Mouse (Mus musculus) forebrain, embryonic 10.5 days (tissue): Measurements from ENCODE around the gene Raver2. TPM values are rescaled to one million over a fixed set of nuclear protein-coding genes. Genes with fewer than 3 reads are reported as not detected.

ENCODE experiments used
- DNase-seq: peaks from one replicate; pipeline ENCODE4 v3.0.0-alpha.2; 2017; ENCODE audit warnings: low spot score; ENCODE audit errors: extremely low spot score
- H3K27ac ChIP-seq: fragments of 300-500 bp; sonication (generic); 2 replicates; pipeline ENCODE4 v1.5.1; 2016; ENCODE audit warnings: mild to moderate bottlenecking
- H3K27me3 ChIP-seq: fragments of 300-500 bp; sonication (generic); 2 replicates; pipeline ENCODE4 v1.6.1; 2016; ENCODE audit warnings: mild to moderate bottlenecking; ENCODE audit not compliant: poor library complexity, severe bottlenecking
- H3K36me3 ChIP-seq: fragments of 300-500 bp; sonication (generic); replicated peaks from 2 replicates; pipeline ENCODE4 v1.6.1; 2016; ENCODE audit warnings: mild to moderate bottlenecking, moderate library complexity
- H3K4me1 ChIP-seq: fragments of 300-500 bp; sonication (generic); 2 replicates; pipeline ENCODE4 v1.6.1; 2016
- H3K4me3 ChIP-seq: fragments of 300-500 bp; sonication (generic); 2 replicates; pipeline ENCODE4 v1.5.1; 2016; ENCODE audit warnings: mild to moderate bottlenecking, moderate library complexity
- H3K9me3 ChIP-seq: fragments of 300-500 bp; sonication (generic); 2 replicates; pipeline ENCODE4 v1.6.1; 2016; ENCODE audit warnings: mild to moderate bottlenecking, moderate library complexity
- WGBS: fragments of 180-500 bp; shearing (Covaris S2); methylation state at CpG from one replicate; pipeline ENCODE4 v1.1.7; 2016; 5-methylcytosine and 5-hydroxymethylcytosine counted together
- polyA plus RNA-seq: library from polyadenylated mRNA; unstranded; fragments of >200 nt; fragmentation: Nextera tagmentation; extraction: Ambion mirVana; gene quantifications from 2 replicates; pipeline ENCODE4 v1.2.1, GENCODE M21; 2016

Gene Raver2
- polyA plus RNA-seq, 1 experiment from 2014 or later: 12.0 TPM

- 89% methylated on average over 2 of the region's 2 CpGs for WGBS
- H3K4me3 ChIP-seq: no peak overlapping the region
- H3K9me3 ChIP-seq: no peaks in the 10 kb centered on the region
- H3K36me3 ChIP-seq: peaks cover 39% of the 10 kb centered on the region
- no peak overlapping the region for H3K27ac ChIP-seq
- H3K27me3 ChIP-seq: no peaks in the 10 kb centered on the region
- no peak for DNase-seq
- no peaks in the 10 kb centered on the region for H3K4me1 ChIP-seq
Measured at GRCm38 (mm10) chr4:101164189-101164588, 95.4 kb downstream of the Raver2 start.

GRCm38 (mm10) chr4:101164673-101165072 lies 95.9 kb downstream of the Raver2 start:
- Histone ChIP-seq H3K36me3 (peaks cover 34% of the 10 kb centered on the region), H3K9me3 (no peaks in the 10 kb centered on the region), H3K4me3 (no peak overlapping the region), H3K4me1 (no peaks in the 10 kb centered on the region), H3K27me3 (no peaks in the 10 kb centered on the region), H3K27ac (no peak overlapping the region)
- DNase-seq: no peak
- WGBS: 97% methylated on average over 2 of the region's 2 CpGs

DNA sequence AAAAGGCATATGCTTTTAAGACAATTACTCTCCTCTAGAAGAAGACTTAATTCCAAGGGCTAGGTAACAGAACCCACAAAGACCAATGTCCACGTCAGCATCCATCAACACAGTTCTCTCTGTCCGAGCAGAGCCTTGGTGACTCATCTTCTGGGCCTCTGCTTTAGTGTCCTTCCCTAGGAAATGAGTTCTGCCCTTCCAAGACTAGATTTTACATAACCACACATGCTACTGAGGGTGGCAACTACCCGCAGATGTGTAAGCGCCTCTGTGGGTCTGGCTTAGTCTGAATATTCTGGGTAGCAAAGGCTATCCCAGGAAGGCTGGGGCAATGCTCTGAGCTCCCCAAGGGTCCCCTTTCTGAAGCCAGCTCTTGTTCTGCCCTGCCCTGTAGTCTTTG lies 97.0 kb downstream of the Raver2 start:
- H3K27ac ChIP-seq: no peak overlapping the region
- WGBS: 93% methylated on average over 4 of the region's 4 CpGs
- H3K9me3 ChIP-seq: no peaks in the 10 kb centered on the region
- no peaks in the 10 kb centered on the region for H3K27me3 ChIP-seq
- H3K4me1 ChIP-seq: no peaks in the 10 kb centered on the region
- no peak for DNase-seq
- peaks cover 30% of the 10 kb centered on the region for H3K36me3 ChIP-seq
- no peak overlapping the region for H3K4me3 ChIP-seq

- WGBS: 87% methylated on average over 1 of the region's 1 CpGs
- no peak for DNase-seq
Measured at GRCm38 (mm10) chr4:101167777-101168176, 99.0 kb downstream of the Raver2 start.

DNA sequence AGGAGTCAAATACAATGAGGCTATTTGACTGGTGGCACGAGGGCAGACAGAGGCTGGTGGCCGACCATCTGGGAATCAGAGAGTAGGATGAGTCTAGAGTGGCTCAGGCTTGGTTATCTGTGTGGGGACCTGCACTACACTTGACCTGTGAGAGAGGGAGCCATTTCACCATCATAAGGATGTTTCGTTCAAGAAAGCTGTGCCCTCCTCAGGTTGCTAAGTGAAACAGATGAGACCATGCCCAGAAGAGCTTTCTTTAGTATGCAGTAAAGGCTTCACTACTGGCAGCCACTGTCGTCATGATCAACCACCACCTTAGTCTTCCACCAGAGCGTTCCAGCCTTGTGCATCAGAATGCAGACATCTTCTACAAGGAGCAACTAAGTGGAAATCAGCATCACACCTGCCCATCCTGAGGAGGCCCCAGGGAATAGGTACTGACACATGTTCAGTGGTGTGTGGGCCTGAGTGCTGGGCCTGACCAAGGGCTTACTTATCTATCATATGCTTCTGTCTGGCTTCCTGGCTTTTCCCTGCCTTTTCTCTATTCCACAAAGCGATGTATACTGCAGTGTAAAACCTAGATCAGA lies 99.5 kb downstream of the Raver2 start:
- Histone ChIP-seq H3K4me3 (no peak overlapping the region), H3K36me3 (peaks cover 23% of the 10 kb centered on the region), H3K9me3 (no peaks in the 10 kb centered on the region), H3K27ac (no peak overlapping the region), H3K4me1 (no peaks in the 10 kb centered on the region), H3K27me3 (no peaks in the 10 kb centered on the region)
- WGBS: 59% methylated on average over 6 of the region's 6 CpGs
- no peak for DNase-seq

More at GRCm38 (mm10) chr4:101167777-101168176, 99.0 kb downstream of the Raver2 start:
- no peaks in the 10 kb centered on the region for H3K9me3 ChIP-seq
- no peaks in the 10 kb centered on the region for H3K27me3 ChIP-seq
- no peak overlapping the region for H3K4me3 ChIP-seq
- no peak overlapping the region for H3K27ac ChIP-seq
- peaks cover 22% of the 10 kb centered on the region for H3K36me3 ChIP-seq
- no peaks in the 10 kb centered on the region for H3K4me1 ChIP-seq

- H3K27me3 ChIP-seq: no peaks in the 10 kb centered on the region
- H3K27ac ChIP-seq: no peak overlapping the region
- H3K9me3 ChIP-seq: no peaks in the 10 kb centered on the region
- DNase-seq: no peak
- H3K4me3 ChIP-seq: no peak overlapping the region
- no peaks in the 10 kb centered on the region for H3K4me1 ChIP-seq
- WGBS: 88% methylated on average over 2 of the region's 2 CpGs
- peaks cover 27% of the 10 kb centered on the region for H3K36me3 ChIP-seq
Measured at GRCm38 (mm10) chr4:101172738-101173137, 104.0 kb downstream of the Raver2 start.

DNA sequence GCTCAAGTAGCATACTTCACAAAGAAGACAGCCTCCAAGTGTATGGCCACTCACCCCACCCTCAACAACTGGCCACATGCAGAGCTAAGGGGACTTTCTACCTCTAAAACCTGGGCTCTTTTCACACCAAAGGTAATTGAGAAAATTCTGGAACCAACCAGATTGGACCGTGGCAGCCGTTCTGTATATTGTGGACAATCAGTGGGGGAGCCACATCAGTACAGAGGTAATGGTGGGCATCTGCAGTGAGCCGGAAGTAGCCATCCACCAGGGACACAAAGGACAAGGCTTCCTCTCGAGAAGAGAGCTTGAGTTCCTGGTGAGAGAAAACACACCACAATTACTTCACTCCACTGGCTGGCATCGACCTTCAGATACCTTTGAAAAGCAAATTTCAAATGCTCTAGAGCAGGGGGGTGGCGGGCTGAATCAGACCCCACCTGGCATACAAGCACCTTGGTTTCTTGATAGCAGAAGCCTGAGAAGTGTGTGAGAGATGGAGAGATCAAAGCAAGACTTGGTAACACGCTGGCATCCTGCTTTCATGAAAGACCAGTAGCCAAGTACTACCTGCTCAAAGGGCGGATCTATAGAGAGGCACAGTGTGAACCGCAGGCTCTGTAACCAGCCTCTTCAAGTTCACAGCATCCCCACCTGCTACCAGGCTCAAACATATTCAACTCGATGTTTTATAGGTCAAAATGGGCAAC lies 106.3 kb downstream of the Raver2 start:
- no peaks in the 10 kb centered on the region for H3K27me3 ChIP-seq
- no peak overlapping the region for H3K27ac ChIP-seq
- WGBS: 80% methylated on average over 10 of the region's 10 CpGs
- H3K4me3 ChIP-seq: no peak overlapping the region
- H3K9me3 ChIP-seq: no peaks in the 10 kb centered on the region
- H3K36me3 ChIP-seq: peaks cover 32% of the 10 kb centered on the region
- H3K4me1 ChIP-seq: peaks cover 4% of the 10 kb centered on the region
- DNase-seq: no peak

GRCm38 (mm10) chr4:101176123-101176522 lies 107.3 kb downstream of the Raver2 start:
- peaks cover 28% of the 10 kb centered on the region for H3K36me3 ChIP-seq
- peaks cover 15% of the 10 kb centered on the region for H3K4me1 ChIP-seq
- H3K27ac ChIP-seq: no peak overlapping the region
- no peaks in the 10 kb centered on the region for H3K27me3 ChIP-seq
- H3K9me3 ChIP-seq: no peaks in the 10 kb centered on the region
- no peak overlapping the region for H3K4me3 ChIP-seq
- 89% methylated on average over 6 of the region's 6 CpGs for WGBS
- DNase-seq: no peak

- no peaks in the 10 kb centered on the region for H3K9me3 ChIP-seq
- H3K4me1 ChIP-seq: peaks cover 15% of the 10 kb centered on the region
- WGBS: 94% methylated on average over 3 of the region's 3 CpGs
- H3K36me3 ChIP-seq: peaks cover 29% of the 10 kb centered on the region
- no peak for DNase-seq
- H3K27me3 ChIP-seq: no peaks in the 10 kb centered on the region
- no peak overlapping the region for H3K27ac ChIP-seq
- no peak overlapping the region for H3K4me3 ChIP-seq
Measured at GRCm38 (mm10) chr4:101177796-101178195, 109.0 kb downstream of the Raver2 start.

GRCm38 (mm10) chr4:101179076-101179475 lies 110.3 kb downstream of the Raver2 start:
- Histone ChIP-seq H3K4me1 (peaks cover 15% of the 10 kb centered on the region), H3K27ac (no peak overlapping the region), H3K27me3 (no peaks in the 10 kb centered on the region), H3K4me3 (no peak overlapping the region), H3K36me3 (peaks cover 24% of the 10 kb centered on the region), H3K9me3 (no peaks in the 10 kb centered on the region)
- WGBS: 85% methylated on average over 5 of the region's 5 CpGs
- DNase-seq: no peak

DNA sequence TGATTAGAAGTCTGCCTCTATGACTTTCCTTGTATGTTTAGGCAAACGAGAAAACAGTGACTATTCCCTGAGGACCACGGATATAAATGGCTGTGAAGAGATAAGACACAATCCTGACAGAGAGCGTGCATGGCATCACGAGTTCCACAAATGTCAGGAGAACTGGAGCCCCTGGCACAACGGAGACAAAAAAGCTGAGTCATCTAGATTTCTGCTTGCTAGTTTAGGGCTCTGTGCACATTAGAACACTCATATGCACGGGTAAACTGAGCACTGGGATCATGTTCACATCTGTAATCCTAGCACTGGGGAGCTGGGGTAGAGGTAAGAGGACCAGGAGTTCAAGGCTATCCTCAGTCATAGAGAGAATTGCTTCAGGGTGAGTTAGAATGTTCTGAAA lies 111.1 kb downstream of the Raver2 start:
- no peak for DNase-seq
- Histone ChIP-seq H3K9me3 (no peaks in the 10 kb centered on the region), H3K4me3 (no peak overlapping the region), H3K4me1 (peaks cover 15% of the 10 kb centered on the region), H3K27me3 (no peaks in the 10 kb centered on the region), H3K36me3 (peaks cover 21% of the 10 kb centered on the region), H3K27ac (no peak overlapping the region)
- WGBS: 78% methylated on average over 6 of the region's 6 CpGs

GRCm38 (mm10) chr4:101180681-101181080 lies 111.9 kb downstream of the Raver2 start:
- H3K4me1 ChIP-seq: peaks cover 15% of the 10 kb centered on the region
- 53% methylated on average over 5 of the region's 5 CpGs for WGBS
- no peak overlapping the region for H3K4me3 ChIP-seq
- DNase-seq: no peak
- H3K27ac ChIP-seq: no peak overlapping the region; the same call in 1 of the 2 replicates
- H3K36me3 ChIP-seq: peaks cover 19% of the 10 kb centered on the region
- no peaks in the 10 kb centered on the region for H3K9me3 ChIP-seq
- no peaks in the 10 kb centered on the region for H3K27me3 ChIP-seq

DNA sequence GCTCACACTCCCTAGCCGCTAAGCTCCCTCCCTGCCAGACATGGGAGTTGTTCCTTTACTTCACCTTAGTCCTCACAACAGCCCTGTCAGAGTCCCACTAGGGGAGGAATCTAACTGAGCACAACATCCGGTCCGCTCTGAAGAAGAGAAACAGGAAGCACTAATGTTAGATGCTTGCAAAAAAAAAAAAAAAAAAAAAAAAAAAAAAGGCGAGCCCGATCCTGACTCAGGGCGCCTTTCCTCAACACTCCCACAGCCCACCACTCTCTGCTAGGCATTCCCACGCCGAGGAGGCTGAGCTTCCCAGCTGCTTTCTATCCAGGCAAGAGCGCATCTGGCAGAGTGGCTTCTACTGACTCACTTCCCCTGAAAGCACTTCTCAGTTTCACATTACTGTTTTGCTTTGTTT lies 113.8 kb downstream of the Raver2 start:
- DNase-seq: no peak
- Histone ChIP-seq H3K4me3 (no peak overlapping the region), H3K4me1 (peaks cover 15% of the 10 kb centered on the region), H3K27me3 (no peaks in the 10 kb centered on the region), H3K27ac (no peak overlapping the region), H3K36me3 (peaks cover 15% of the 10 kb centered on the region), H3K9me3 (no peaks in the 10 kb centered on the region)
- 82% methylated on average over 8 of the region's 9 CpGs for WGBS
